Mouse (Mus musculus): ENCODE results near the gene Alg3. TPM values are rescaled to one million over a fixed set of nuclear protein-coding genes. Genes with fewer than 3 reads are reported as not detected.
A peak's percentile ranks its signal among the peaks of the same experiment; 100 is the strongest.

Alg3 gene
- polyA plus RNA-seq, 1 experiment from 2014 or later: 31.5 TPM

DNA sequence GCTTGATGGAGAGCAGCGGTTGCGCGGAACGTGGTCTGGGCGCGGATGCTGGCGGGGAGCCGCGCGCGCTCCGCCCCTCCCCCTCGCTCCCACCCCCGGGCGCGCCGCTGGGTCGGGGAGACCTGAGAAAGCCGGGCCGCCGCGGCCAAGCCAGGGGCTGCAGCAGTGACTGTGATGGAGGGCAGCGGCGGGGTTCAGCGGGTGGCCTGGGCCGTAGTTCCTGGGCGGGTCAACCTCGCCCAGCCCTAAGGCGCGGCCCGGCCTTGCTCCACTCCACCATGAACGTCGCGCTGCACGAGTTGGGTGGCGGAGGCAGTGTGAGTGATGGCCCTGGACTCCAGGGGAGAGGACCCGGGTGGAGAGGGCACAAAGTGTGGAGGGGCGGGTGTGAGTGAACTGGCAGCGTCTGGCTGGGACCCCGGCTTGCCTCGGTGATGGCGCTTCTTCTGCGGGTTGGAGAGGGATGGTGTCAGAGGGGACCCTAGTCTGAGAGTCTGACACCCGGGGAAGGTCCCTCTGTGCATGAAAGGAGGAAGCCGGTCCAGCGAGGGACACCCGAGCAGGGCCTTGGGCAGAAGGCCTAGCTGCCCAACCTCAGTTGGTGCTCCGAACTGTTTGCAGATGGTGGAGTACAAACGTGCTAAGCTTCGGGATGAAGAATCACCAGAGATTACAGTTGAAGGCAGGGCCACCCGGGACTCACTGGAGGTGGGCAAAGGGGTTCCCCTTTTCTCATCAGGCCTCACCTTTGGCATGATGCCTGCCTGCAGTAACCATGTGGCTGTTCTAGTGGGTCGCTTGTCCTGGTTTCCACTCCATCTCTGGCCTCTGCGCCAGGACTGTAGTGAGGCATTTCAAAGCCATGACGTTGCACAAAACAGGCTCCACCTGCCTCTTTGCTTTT is 18.4 kb upstream of the Alg3 start, which contains the start of gene Ece2:
Ece2 (plus strand) TSS at position 98 of the 904 bp plus-strand sequence.
- Histone ChIP-seq H3K4me2 (ENCODE audit: low read depth, low read length) (peak within 1 kb of the TSS; percentile 85), H3K9ac (ENCODE audit: low read length) (peak within 1 kb of the TSS; percentile 61), H3K4me1 (replicated peaks; ENCODE audit: control insufficient read depth, insufficient read depth, low read length) (no peaks in the 10 kb centered on the region; the same call in 1 of the 2 replicates), H3K27me3 (ENCODE audit: control insufficient read depth, insufficient read depth, low read depth, low read length) (peaks cover 18% of the 10 kb centered on the region; the same call in 1 of the 2 replicates), H3K9me3 (ENCODE audit: control insufficient read depth, low read length) (no peaks in the 10 kb centered on the region), H3K27ac (ENCODE audit: low read length) (no peak within 1 kb of the TSS), H3K4me3 (ENCODE audit: low read length) (peak within 1 kb of the TSS; percentile 52), H3K36me3 (ENCODE audit: control insufficient read depth, insufficient read depth, low read length) (no peaks in the 10 kb centered on the region)
- WGBS: 4% methylated on average over 51 of the region's 54 CpGs
- ATAC-seq (ENCODE audit: low read depth): peak; percentile 60; the same call in 1 of the 2 replicates

DNA sequence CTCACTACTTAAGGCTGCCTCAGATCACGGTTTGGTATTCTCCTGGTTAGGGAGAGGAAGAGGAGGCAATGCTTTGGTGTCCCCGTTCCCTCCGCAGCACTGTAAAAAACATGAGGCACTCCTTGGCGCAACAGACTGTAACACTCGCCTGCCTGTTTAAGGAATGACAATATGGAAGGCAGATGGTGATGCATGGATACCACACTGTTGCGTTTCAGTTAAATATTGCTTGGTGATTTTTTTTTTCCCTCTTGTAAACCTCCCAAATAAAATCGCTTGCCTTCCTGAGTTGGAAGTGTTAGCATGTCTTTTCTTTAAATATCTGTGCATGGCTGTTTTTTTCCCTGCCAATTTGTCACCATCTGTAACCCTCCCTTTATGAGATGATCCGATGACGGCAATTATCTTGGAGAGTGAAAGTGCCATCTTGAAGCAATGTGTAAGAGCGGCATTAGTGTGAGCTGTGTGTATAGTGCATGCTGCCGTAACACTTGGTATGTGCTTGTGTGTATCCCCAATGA is 17.4 kb upstream of the Alg3 start:
- 54% methylated on average over 11 of the region's 11 CpGs for WGBS
- Histone ChIP-seq H3K27me3 (ENCODE audit: control insufficient read depth, insufficient read depth, low read depth, low read length) (peaks cover 18% of the 10 kb centered on the region; the same call in 1 of the 2 replicates), H3K36me3 (ENCODE audit: control insufficient read depth, insufficient read depth, low read length) (no peaks in the 10 kb centered on the region), H3K4me3 (ENCODE audit: low read length) (no peak overlapping the region), H3K4me2 (ENCODE audit: low read depth, low read length) (no peak overlapping the region), H3K27ac (ENCODE audit: low read length) (no peak overlapping the region), H3K9ac (ENCODE audit: low read length) (no peak overlapping the region), H3K9me3 (ENCODE audit: control insufficient read depth, low read length) (no peaks in the 10 kb centered on the region), H3K4me1 (replicated peaks; ENCODE audit: control insufficient read depth, insufficient read depth, low read length) (no peaks in the 10 kb centered on the region; the same call in 1 of the 2 replicates)
- no peak for ATAC-seq (ENCODE audit: low read depth)

DNA sequence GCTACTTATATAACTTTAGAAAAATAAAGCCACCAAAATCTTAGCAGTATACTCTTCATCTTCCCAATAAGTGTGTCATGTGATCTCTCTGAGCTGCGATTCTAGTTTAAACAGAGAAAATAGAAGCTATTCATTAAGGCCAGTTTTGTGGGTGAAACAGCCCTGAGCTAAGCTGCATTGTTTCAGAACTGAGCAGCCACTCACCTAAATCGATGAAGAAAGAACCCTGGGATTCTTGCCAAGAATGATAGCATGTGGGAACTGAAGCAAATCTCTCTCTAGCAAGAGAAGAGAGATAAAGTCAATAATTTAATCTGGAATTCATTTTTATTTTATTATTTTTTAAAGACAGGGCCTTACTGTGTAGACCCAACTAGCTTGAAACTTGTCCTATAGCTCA is 11.7 kb upstream of the Alg3 start:
- Histone ChIP-seq H3K36me3 (ENCODE audit: control insufficient read depth, insufficient read depth, low read length) (no peaks in the 10 kb centered on the region), H3K27me3 (ENCODE audit: control insufficient read depth, insufficient read depth, low read depth, low read length) (peaks cover 22% of the 10 kb centered on the region), H3K27ac (ENCODE audit: low read length) (no peak overlapping the region), H3K4me3 (ENCODE audit: low read length) (no peak overlapping the region), H3K9ac (ENCODE audit: low read length) (no peak overlapping the region), H3K4me2 (ENCODE audit: low read depth, low read length) (no peak overlapping the region), H3K9me3 (ENCODE audit: control insufficient read depth, low read length) (no peaks in the 10 kb centered on the region), H3K4me1 (replicated peaks; ENCODE audit: control insufficient read depth, insufficient read depth, low read length) (peaks cover 23% of the 10 kb centered on the region)
- 35% methylated on average over 2 of the region's 2 CpGs for WGBS
- ATAC-seq (ENCODE audit: low read depth): no peak

DNA sequence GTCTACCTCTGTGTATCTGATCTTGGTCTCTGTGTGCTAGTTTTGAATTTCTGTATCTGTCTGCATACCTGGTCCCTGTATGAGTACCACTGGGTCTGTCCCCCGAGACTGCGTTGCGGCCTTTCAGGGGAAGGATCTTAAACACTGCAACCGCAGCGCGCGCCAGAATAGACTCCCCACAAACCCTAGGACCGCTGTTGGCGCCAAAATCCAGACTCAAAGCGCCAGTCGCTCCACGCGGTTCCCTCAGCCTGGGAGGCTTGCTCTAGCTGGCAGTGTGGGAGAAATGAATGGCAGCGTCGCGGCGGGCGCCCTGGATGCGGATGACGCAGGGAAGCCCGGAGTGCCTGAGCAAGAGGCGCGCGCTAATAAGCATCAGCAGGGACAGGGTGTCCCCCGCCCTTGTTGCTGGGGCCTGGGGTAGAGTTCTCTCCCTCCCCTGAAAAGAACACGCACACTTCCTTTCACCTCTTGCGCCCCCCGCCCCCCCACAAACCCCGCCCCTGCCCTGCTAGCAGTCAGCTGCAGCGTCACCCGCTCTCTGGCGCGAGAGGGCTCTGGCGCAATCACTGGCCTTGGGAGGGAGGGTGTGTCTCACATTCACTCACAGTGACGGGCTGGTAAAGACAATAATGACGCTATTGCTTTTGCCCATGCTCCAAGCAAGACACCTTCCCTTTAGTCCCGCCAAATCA is 10.6 kb upstream of the Alg3 start:
- Histone ChIP-seq H3K4me2 (ENCODE audit: low read depth, low read length) (peak overlapping the region; percentile 82), H3K36me3 (ENCODE audit: control insufficient read depth, insufficient read depth, low read length) (no peaks in the 10 kb centered on the region), H3K27ac (ENCODE audit: low read length) (peak overlapping the region; percentile 49), H3K4me1 (replicated peaks; ENCODE audit: control insufficient read depth, insufficient read depth, low read length) (peaks cover 23% of the 10 kb centered on the region), H3K9me3 (ENCODE audit: control insufficient read depth, low read length) (no peaks in the 10 kb centered on the region), H3K4me3 (ENCODE audit: low read length) (peak overlapping the region; percentile 75), H3K27me3 (ENCODE audit: control insufficient read depth, insufficient read depth, low read depth, low read length) (peaks cover 22% of the 10 kb centered on the region), H3K9ac (ENCODE audit: low read length) (peak overlapping the region; percentile 65)
- peak; percentile 79 for ATAC-seq (ENCODE audit: low read depth)
- under 1% methylated on average over 35 of the region's 37 CpGs for WGBS

DNA sequence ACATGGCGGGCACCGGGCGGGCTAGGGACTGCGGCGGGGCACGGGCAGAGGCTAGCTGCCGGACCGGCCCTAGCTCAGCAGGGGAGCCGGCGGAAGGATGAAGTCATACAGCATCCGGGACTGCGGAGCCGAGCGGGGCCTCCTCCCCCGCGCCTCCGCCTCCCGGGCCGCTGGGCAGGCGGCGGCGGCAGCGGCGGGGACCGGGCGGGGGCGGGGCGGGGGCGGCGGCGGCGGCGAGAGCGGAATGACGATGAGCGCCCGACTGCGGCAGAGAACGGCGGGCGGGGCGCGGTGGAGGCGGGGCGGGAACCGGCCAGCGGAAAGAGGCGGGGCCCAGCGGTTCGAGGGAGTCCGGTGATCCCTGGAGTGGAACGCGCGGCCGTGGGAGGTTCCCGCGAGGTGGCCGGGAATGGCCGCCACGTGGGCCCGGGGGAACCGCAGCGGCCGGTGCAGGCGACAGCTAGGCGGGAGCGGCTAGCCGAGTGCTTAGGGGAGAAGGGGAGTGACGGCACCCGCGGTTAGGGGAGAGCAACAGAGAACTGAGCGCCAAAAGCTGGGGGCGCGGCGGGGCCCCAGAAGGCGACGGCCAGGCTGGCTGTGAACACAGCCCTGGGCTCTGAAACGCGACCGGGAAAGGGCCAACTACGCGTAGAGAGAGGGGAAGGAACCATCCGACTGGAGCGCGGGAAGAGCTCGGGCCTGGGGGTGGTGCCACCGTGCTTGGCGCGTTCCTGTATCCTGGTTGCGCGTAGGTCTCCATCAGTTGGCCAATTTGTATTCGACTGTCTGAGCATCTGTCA is 9.9 kb upstream of the Alg3 start, which contains the start of gene Camk2n2:
Camk2n2 (minus strand) TSS at position 97 of the 800 bp plus-strand sequence.
- H3K4me2 ChIP-seq (ENCODE audit: low read depth, low read length): peak within 1 kb of the TSS; percentile 82
- H3K9ac ChIP-seq (ENCODE audit: low read length): peak within 1 kb of the TSS; percentile 65
- no peaks in the 10 kb centered on the region for H3K9me3 ChIP-seq (ENCODE audit: control insufficient read depth, low read length)
- ATAC-seq (ENCODE audit: low read depth): peak; percentile 62
- peak within 1 kb of the TSS; percentile 75 for H3K4me3 ChIP-seq (ENCODE audit: low read length)
- H3K27me3 ChIP-seq (ENCODE audit: control insufficient read depth, insufficient read depth, low read depth, low read length): peaks cover 22% of the 10 kb centered on the region
- H3K4me1 ChIP-seq (replicated peaks; ENCODE audit: control insufficient read depth, insufficient read depth, low read length): peaks cover 23% of the 10 kb centered on the region
- under 1% methylated on average over 67 of the region's 92 CpGs for WGBS
- no peaks in the 10 kb centered on the region for H3K36me3 ChIP-seq (ENCODE audit: control insufficient read depth, insufficient read depth, low read length)
- H3K27ac ChIP-seq (ENCODE audit: low read length): peak within 1 kb of the TSS; percentile 49

DNA sequence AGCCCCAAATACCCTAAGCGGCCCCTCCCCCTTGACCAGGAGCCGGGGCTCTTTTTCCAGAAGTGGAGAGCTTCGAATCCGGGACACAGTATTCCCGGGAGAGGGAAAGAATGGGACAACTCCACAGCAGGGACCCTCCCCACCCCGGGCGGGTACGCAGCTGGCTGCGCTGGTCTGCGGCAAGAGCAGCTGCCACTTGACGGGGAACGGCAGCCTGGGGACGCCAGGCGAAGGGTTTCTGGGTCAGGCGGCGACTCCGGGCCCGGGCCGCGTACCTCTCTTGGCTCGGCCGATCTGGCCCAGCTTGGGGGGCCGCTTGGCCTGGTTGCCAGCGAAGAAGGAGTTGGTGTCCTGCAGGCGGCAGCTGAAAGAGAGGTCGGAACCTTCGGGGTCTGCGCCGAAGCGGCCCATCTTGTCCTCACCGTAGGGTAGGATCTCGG is 9.2 kb upstream of the Alg3 start:
- peaks cover 23% of the 10 kb centered on the region for H3K4me1 ChIP-seq (replicated peaks; ENCODE audit: control insufficient read depth, insufficient read depth, low read length)
- peak; percentile 5; the same call in 1 of the 2 replicates for ATAC-seq (ENCODE audit: low read depth)
- H3K9ac ChIP-seq (ENCODE audit: low read length): peak overlapping the region; percentile 65
- peak overlapping the region; percentile 75 for H3K4me3 ChIP-seq (ENCODE audit: low read length)
- no peaks in the 10 kb centered on the region for H3K36me3 ChIP-seq (ENCODE audit: control insufficient read depth, insufficient read depth, low read length)
- peak overlapping the region; percentile 82 for H3K4me2 ChIP-seq (ENCODE audit: low read depth, low read length)
- no peaks in the 10 kb centered on the region for H3K9me3 ChIP-seq (ENCODE audit: control insufficient read depth, low read length)
- 0% methylated on average over 32 of the region's 32 CpGs for WGBS
- no peak overlapping the region for H3K27ac ChIP-seq (ENCODE audit: low read length)
- peaks cover 22% of the 10 kb centered on the region for H3K27me3 ChIP-seq (ENCODE audit: control insufficient read depth, insufficient read depth, low read depth, low read length)

DNA sequence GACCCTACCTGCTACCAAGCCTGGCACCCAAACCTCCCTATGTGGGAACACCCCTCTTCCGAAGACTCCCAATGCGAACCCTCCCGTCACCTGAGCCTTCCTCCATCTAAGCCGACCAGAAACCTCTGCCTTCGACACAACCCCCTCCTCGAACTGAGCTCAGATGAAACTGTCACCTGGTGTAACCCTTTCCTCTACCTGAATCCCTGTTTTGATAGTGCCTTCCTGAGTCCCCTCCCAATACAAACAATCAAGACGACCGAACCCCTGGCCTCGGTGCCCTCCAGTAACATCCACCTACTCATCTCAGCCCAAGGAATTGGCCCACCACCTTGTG is 8.8 kb upstream of the Alg3 start:
- ATAC-seq (ENCODE audit: low read depth): no peak
- H3K36me3 ChIP-seq (ENCODE audit: control insufficient read depth, insufficient read depth, low read length): no peaks in the 10 kb centered on the region

DNA sequence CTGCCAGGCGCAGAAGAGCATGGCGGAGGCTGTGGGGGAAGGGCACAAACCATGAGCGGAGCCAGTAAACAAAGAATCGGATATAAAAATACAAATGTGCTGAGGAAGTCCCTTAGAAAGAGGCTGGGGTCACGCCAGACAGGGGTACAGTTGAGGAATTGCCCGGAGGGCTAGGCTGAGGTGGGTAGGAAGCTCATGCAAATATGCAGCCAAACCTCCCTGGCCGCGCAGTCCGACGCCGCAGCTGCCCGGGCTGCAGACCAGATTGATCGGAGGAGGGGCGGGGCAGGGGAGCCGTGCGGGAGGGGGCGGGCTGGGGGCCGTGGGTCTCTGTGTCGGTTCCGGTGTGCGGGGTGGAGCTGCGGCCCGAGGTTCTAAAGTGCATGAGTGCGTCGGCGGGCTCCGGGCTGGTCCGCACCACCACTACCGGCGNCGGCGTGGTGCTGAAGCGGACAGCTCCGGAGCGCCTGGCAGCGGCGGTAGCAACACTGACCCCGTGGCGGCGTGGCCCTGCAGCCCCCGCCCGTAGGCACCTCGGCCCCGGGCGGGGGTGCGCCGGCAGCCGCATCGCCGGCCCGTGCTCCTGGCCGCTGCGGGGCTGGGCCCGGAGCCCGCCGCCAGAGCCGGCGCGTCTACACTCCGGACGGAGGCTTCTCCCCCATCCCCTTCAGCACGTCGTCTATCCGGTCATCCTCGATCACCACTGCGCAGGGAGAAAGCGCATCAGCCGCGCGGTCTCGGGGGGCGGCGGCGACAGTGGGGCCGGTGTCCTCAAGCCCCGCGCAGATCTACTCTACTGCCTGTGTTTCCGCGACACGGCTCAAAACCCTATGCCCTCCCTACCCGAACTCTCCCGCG is 8.2 kb upstream of the Alg3 start:
- ATAC-seq (ENCODE audit: low read depth): peak; percentile 66
- Histone ChIP-seq H3K4me2 (ENCODE audit: low read depth, low read length) (peak overlapping the region; percentile 82), H3K4me3 (ENCODE audit: low read length) (peak overlapping the region; percentile 75), H3K36me3 (ENCODE audit: control insufficient read depth, insufficient read depth, low read length) (no peaks in the 10 kb centered on the region), H3K27ac (ENCODE audit: low read length) (no peak overlapping the region), H3K9me3 (ENCODE audit: control insufficient read depth, low read length) (no peaks in the 10 kb centered on the region), H3K4me1 (replicated peaks; ENCODE audit: control insufficient read depth, insufficient read depth, low read length) (peaks cover 23% of the 10 kb centered on the region), H3K27me3 (ENCODE audit: control insufficient read depth, insufficient read depth, low read depth, low read length) (peaks cover 22% of the 10 kb centered on the region), H3K9ac (ENCODE audit: low read length) (no peak overlapping the region)
- 3% methylated on average over 69 of the region's 83 CpGs for WGBS

More for the DNA sequence above, 8.8 kb upstream of the Alg3 start:
- no peaks in the 10 kb centered on the region for H3K9me3 ChIP-seq (ENCODE audit: control insufficient read depth, low read length)
- no peak overlapping the region for H3K27ac ChIP-seq (ENCODE audit: low read length)
- no peak overlapping the region for H3K9ac ChIP-seq (ENCODE audit: low read length)
- under 1% methylated on average over 9 of the region's 9 CpGs for WGBS
- H3K27me3 ChIP-seq (ENCODE audit: control insufficient read depth, insufficient read depth, low read depth, low read length): peaks cover 22% of the 10 kb centered on the region
- H3K4me2 ChIP-seq (ENCODE audit: low read depth, low read length): peak overlapping the region; percentile 82
- peak overlapping the region; percentile 75 for H3K4me3 ChIP-seq (ENCODE audit: low read length)
- H3K4me1 ChIP-seq (replicated peaks; ENCODE audit: control insufficient read depth, insufficient read depth, low read length): peaks cover 23% of the 10 kb centered on the region
